Mouse (Mus musculus): ENCODE measurements around the gene Ppp3r2.

- no peak for TF ChIP-seq CTCF (IDR thresholded peaks at IDR 0.05; ENCODE audit: extremely low read depth, insufficient read depth, insufficient read length, insufficient replicate concordance)
- TF ChIP-seq POLR2A (IDR thresholded peaks at IDR 0.05; ENCODE audit: low read depth, low read length) = no peak
Measured at GRCm38 (mm10) chr4:49680171-49680875, 1.5 kb downstream of the Ppp3r2 start.

All from spleen, adult 2 months (tissue).